Mouse (Mus musculus): ENCODE data around the gene D630003M21Rik. TPM values are rescaled to one million over a fixed set of nuclear protein-coding genes. Genes with fewer than 3 reads are reported as not detected.
A peak's percentile ranks its signal among the peaks of the same experiment; 100 is the strongest.

The D630003M21Rik gene
- polyA plus RNA-seq, 1 experiment: 0.35 TPM

GRCm38 (mm10) chr2:158183266-158183665 is 45.8 kb downstream of the D630003M21Rik start:
- no peak overlapping the region for H3K4me3 ChIP-seq (replicated peaks; ENCODE audit: control insufficient read depth, low read depth, low read length)
- TF ChIP-seq POLR2A (IDR thresholded peaks at IDR 0.05; ENCODE audit: borderline replicate concordance, control insufficient read depth, low read depth, low read length): no peak
- no peak for TF ChIP-seq CTCF (IDR thresholded peaks at IDR 0.05; ENCODE audit: control insufficient read depth, insufficient read depth, low read length)
- no peak overlapping the region for H3K27ac ChIP-seq (ENCODE audit: control insufficient read depth, insufficient read depth, low read depth, low read length, poor library complexity)
- no peaks in the 10 kb centered on the region; the same call in 1 of the 2 replicates for H3K4me1 ChIP-seq (ENCODE audit: control insufficient read depth, insufficient read depth, low read length)
- 90% methylated on average over 8 of the region's 8 CpGs for WGBS

- TF ChIP-seq CTCF (IDR thresholded peaks at IDR 0.05; ENCODE audit: control insufficient read depth, insufficient read depth, low read length) (no peak), POLR2A (IDR thresholded peaks at IDR 0.05; ENCODE audit: borderline replicate concordance, control insufficient read depth, low read depth, low read length) (no peak)
- WGBS: 77% methylated on average over 6 of the region's 6 CpGs
- Histone ChIP-seq H3K4me1 (ENCODE audit: control insufficient read depth, insufficient read depth, low read length) (peaks cover 2% of the 10 kb centered on the region; the same call in 1 of the 2 replicates), H3K4me3 (replicated peaks; ENCODE audit: control insufficient read depth, low read depth, low read length) (no peak overlapping the region), H3K27ac (ENCODE audit: control insufficient read depth, insufficient read depth, low read depth, low read length, poor library complexity) (no peak overlapping the region)
Measured at GRCm38 (mm10) chr2:158181932-158182331, 47.1 kb downstream of the D630003M21Rik start.

- Histone ChIP-seq H3K4me1 (ENCODE audit: control insufficient read depth, insufficient read depth, low read length) (peaks cover 8% of the 10 kb centered on the region; the same call in 1 of the 2 replicates), H3K27ac (ENCODE audit: control insufficient read depth, insufficient read depth, low read depth, low read length, poor library complexity) (no peak overlapping the region), H3K4me3 (replicated peaks; ENCODE audit: control insufficient read depth, low read depth, low read length) (no peak overlapping the region)
- 52% methylated on average over 9 of the region's 9 CpGs for WGBS
- TF ChIP-seq POLR2A (IDR thresholded peaks at IDR 0.05; ENCODE audit: borderline replicate concordance, control insufficient read depth, low read depth, low read length): no peak
- peak; percentile 86 for TF ChIP-seq CTCF (IDR thresholded peaks at IDR 0.05; ENCODE audit: control insufficient read depth, insufficient read depth, low read length)
Measured at GRCm38 (mm10) chr2:158180797-158181196, 48.2 kb downstream of the D630003M21Rik start.

GRCm38 (mm10) chr2:158179370-158180111 is 49.5 kb downstream of the D630003M21Rik start:
- peaks cover 15% of the 10 kb centered on the region for H3K4me1 ChIP-seq (ENCODE audit: control insufficient read depth, insufficient read depth, low read length)
- no peak overlapping the region for H3K4me3 ChIP-seq (replicated peaks; ENCODE audit: control insufficient read depth, low read depth, low read length)
- WGBS: 45% methylated on average over 18 of the region's 18 CpGs
- H3K27ac ChIP-seq (ENCODE audit: control insufficient read depth, insufficient read depth, low read depth, low read length, poor library complexity): no peak overlapping the region
- TF ChIP-seq CTCF (IDR thresholded peaks at IDR 0.05; ENCODE audit: control insufficient read depth, insufficient read depth, low read length) (no peak), POLR2A (IDR thresholded peaks at IDR 0.05; ENCODE audit: borderline replicate concordance, control insufficient read depth, low read depth, low read length) (no peak)

- TF ChIP-seq POLR2A (IDR thresholded peaks at IDR 0.05; ENCODE audit: borderline replicate concordance, control insufficient read depth, low read depth, low read length) (no peak), CTCF (IDR thresholded peaks at IDR 0.05; ENCODE audit: control insufficient read depth, insufficient read depth, low read length) (no peak)
- Histone ChIP-seq H3K4me1 (ENCODE audit: control insufficient read depth, insufficient read depth, low read length) (peaks cover 20% of the 10 kb centered on the region), H3K4me3 (replicated peaks; ENCODE audit: control insufficient read depth, low read depth, low read length) (peak overlapping the region; percentile 19), H3K27ac (ENCODE audit: control insufficient read depth, insufficient read depth, low read depth, low read length, poor library complexity) (no peak overlapping the region)
- 11% methylated on average over 19 of the region's 19 CpGs for WGBS
Measured at GRCm38 (mm10) chr2:158178696-158179369, 50.2 kb downstream of the D630003M21Rik start.

- H3K4me1 ChIP-seq (ENCODE audit: control insufficient read depth, insufficient read depth, low read length): peaks cover 22% of the 10 kb centered on the region
- no peak for TF ChIP-seq CTCF (IDR thresholded peaks at IDR 0.05; ENCODE audit: control insufficient read depth, insufficient read depth, low read length)
- no peak for TF ChIP-seq POLR2A (IDR thresholded peaks at IDR 0.05; ENCODE audit: borderline replicate concordance, control insufficient read depth, low read depth, low read length)
- no peak overlapping the region for H3K27ac ChIP-seq (ENCODE audit: control insufficient read depth, insufficient read depth, low read depth, low read length, poor library complexity)
- H3K4me3 ChIP-seq (replicated peaks; ENCODE audit: control insufficient read depth, low read depth, low read length): no peak overlapping the region
- WGBS: 87% methylated on average over 4 of the region's 4 CpGs
Measured at GRCm38 (mm10) chr2:158178139-158178538, 50.9 kb downstream of the D630003M21Rik start.

GRCm38 (mm10) chr2:158177574-158177973 is 51.4 kb downstream of the D630003M21Rik start:
- peaks cover 22% of the 10 kb centered on the region for H3K4me1 ChIP-seq (ENCODE audit: control insufficient read depth, insufficient read depth, low read length)
- no peak overlapping the region for H3K27ac ChIP-seq (ENCODE audit: control insufficient read depth, insufficient read depth, low read depth, low read length, poor library complexity)
- H3K4me3 ChIP-seq (replicated peaks; ENCODE audit: control insufficient read depth, low read depth, low read length): no peak overlapping the region
- no peak for TF ChIP-seq POLR2A (IDR thresholded peaks at IDR 0.05; ENCODE audit: borderline replicate concordance, control insufficient read depth, low read depth, low read length)
- no peak for TF ChIP-seq CTCF (IDR thresholded peaks at IDR 0.05; ENCODE audit: control insufficient read depth, insufficient read depth, low read length)
- WGBS: 91% methylated on average over 3 of the region's 3 CpGs

- 80% methylated on average over 9 of the region's 9 CpGs for WGBS
- Histone ChIP-seq H3K4me3 (replicated peaks; ENCODE audit: control insufficient read depth, low read depth, low read length) (no peak overlapping the region), H3K4me1 (ENCODE audit: control insufficient read depth, insufficient read depth, low read length) (peaks cover 22% of the 10 kb centered on the region), H3K27ac (ENCODE audit: control insufficient read depth, insufficient read depth, low read depth, low read length, poor library complexity) (peak overlapping the region; percentile 32; the same call in 1 of the 2 replicates)
- TF ChIP-seq POLR2A (IDR thresholded peaks at IDR 0.05; ENCODE audit: borderline replicate concordance, control insufficient read depth, low read depth, low read length) (no peak), CTCF (IDR thresholded peaks at IDR 0.05; ENCODE audit: control insufficient read depth, insufficient read depth, low read length) (no peak)
Measured at GRCm38 (mm10) chr2:158176763-158177162, 52.3 kb downstream of the D630003M21Rik start.

Measured in bone marrow, adult 2 months (tissue).